Mouse (Mus musculus): ENCODE results near the gene Il12rb2. TPM values are rescaled to one million over a fixed set of nuclear protein-coding genes. Genes with fewer than 3 reads are reported as not detected.

Il12rb2 gene
- polyA plus RNA-seq, 1 experiment from 2014 or later = not detected

DNA sequence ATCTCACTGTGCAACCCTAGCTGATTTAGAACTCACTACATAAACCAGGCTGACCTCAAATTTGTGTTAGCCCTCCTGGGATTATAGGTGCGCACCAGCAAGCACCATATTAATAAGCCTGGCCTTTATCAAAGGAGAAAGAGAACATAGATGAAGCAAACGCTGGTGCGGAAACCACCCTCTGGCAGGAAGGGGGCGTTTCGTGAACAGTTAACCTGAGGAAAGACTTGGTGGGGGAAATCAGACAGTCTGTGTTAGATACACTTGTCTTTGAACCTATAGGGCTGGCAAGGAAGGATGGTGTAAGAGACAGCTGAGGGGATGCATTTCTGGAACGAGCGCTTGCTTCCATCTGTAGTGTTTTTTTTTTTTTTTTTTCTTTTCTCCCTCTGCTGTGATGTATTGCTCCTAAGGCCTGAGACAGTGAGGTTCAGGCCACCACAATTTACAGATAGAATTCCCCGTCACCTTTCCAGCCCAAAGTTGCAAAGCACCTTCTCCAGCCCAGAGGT is 58.1 kb downstream of the Il12rb2 start:
- Histone ChIP-seq H3K36me3 (no peaks in the 10 kb centered on the region), H3K4me1 (no peaks in the 10 kb centered on the region), H3K9me3 (replicated peaks) (no peaks in the 10 kb centered on the region), H3K9ac (no peak overlapping the region), H3K27ac (no peak overlapping the region), H3K4me3 (replicated peaks) (no peak overlapping the region), H3K27me3 (no peaks in the 10 kb centered on the region), H3K4me2 (no peak overlapping the region)
- ATAC-seq (replicated peaks; ENCODE audit: low FRiP score) = no peak
- WGBS = 79% methylated on average over 8 of the region's 8 CpGs

- Histone ChIP-seq H3K27ac (no peak overlapping the region), H3K9me3 (replicated peaks) (no peaks in the 10 kb centered on the region), H3K36me3 (no peaks in the 10 kb centered on the region), H3K27me3 (no peaks in the 10 kb centered on the region), H3K4me2 (no peak overlapping the region), H3K4me1 (no peaks in the 10 kb centered on the region), H3K4me3 (replicated peaks) (no peak overlapping the region), H3K9ac (no peak overlapping the region)
- WGBS = 58% methylated on average over 5 of the region's 5 CpGs
- ATAC-seq (replicated peaks; ENCODE audit: low FRiP score) = no peak
These were observed 58.9 kb downstream of the Il12rb2 start for GRCm38 (mm10) chr6:67317068-67317467.

DNA sequence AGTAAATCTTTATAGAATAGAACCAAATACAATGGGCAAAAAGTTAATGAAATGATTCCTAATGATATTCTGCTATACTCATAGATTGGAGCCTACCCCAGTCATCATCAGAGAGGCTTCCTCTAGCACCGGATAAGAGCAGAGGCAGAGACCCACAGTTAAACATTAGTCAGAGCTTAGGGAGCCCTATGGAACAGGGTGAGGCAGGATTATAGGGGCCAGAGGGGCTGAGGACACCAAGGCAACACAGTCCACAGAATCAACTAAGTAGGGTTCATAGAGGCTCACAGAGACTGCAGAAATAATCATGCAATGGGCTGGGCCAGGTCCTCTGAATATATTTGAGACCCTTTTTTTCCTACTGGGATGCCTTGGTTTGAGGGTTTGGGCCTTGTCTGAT is 61.3 kb downstream of the Il12rb2 start:
- WGBS = 87% methylated on average over 1 of the region's 1 CpGs
- H3K9ac ChIP-seq = no peak overlapping the region

GRCm38 (mm10) chr6:67309752-67310151 is 66.2 kb downstream of the Il12rb2 start:
- H3K9me3 ChIP-seq (replicated peaks) = no peaks in the 10 kb centered on the region
- ATAC-seq (replicated peaks; ENCODE audit: low FRiP score) = no peak
- H3K9ac ChIP-seq = no peak overlapping the region
- no peak overlapping the region for H3K4me3 ChIP-seq (replicated peaks)
- H3K36me3 ChIP-seq = no peaks in the 10 kb centered on the region
- no peak overlapping the region for H3K27ac ChIP-seq
- 85% methylated on average over 3 of the region's 3 CpGs for WGBS
- no peaks in the 10 kb centered on the region for H3K4me1 ChIP-seq
- H3K27me3 ChIP-seq = no peaks in the 10 kb centered on the region
- no peak overlapping the region for H3K4me2 ChIP-seq

More for the DNA sequence above, 61.3 kb downstream of the Il12rb2 start:
- Histone ChIP-seq H3K4me2 (no peak overlapping the region), H3K27me3 (no peaks in the 10 kb centered on the region), H3K36me3 (no peaks in the 10 kb centered on the region), H3K4me1 (no peaks in the 10 kb centered on the region), H3K9me3 (replicated peaks) (no peaks in the 10 kb centered on the region), H3K4me3 (replicated peaks) (no peak overlapping the region), H3K27ac (no peak overlapping the region)
- no peak for ATAC-seq (replicated peaks; ENCODE audit: low FRiP score)

DNA sequence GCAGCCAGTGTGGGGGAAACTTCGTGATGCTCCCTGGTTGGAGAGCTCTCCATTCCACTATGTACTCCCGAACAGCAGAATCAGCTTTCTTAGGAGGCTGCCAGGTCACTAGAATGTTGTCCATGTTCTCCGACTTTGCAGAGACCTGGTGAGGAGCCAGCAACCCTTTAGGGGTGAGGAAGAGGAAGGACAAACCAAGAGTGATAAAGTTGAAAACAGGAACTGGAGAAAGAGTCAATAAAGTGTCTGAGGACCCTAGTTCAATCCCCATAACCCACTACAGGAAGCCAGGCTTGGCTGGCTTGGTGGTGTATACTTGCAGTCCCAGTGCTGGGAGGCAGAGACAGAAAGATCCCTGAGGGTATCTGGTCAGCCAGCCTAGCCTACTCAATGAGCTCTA is 67.0 kb downstream of the Il12rb2 start:
- Histone ChIP-seq H3K9ac (no peak overlapping the region), H3K36me3 (no peaks in the 10 kb centered on the region), H3K9me3 (replicated peaks) (no peaks in the 10 kb centered on the region), H3K27me3 (no peaks in the 10 kb centered on the region), H3K27ac (no peak overlapping the region), H3K4me1 (no peaks in the 10 kb centered on the region), H3K4me3 (replicated peaks) (no peak overlapping the region), H3K4me2 (no peak overlapping the region)
- 88% methylated on average over 3 of the region's 3 CpGs for WGBS
- ATAC-seq (replicated peaks; ENCODE audit: low FRiP score) = no peak

DNA sequence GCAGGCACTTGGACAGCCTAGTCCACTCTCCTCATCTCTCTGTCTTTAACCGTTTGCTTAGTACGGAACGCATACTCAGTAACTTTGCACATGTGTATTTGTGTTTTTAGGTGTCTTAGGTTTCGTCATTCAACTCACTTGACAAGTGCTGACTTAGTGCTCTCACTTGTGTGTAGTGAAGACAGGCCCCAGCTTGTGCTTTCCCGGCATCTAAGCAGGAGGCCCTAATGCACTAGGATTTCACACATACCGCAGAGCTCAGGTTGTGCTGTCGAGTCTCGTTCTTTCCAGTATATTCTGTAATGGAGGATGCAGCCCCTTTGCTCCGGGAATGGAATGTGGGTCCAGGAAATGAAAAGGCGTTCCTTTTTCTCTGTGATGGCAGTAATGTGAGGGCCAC is 72.8 kb downstream of the Il12rb2 start:
- WGBS = 82% methylated on average over 10 of the region's 10 CpGs
- no peak overlapping the region for H3K4me3 ChIP-seq (replicated peaks)
- H3K27ac ChIP-seq = no peak overlapping the region
- H3K36me3 ChIP-seq = no peaks in the 10 kb centered on the region
- peaks cover 17% of the 10 kb centered on the region for H3K4me1 ChIP-seq
- no peaks in the 10 kb centered on the region for H3K27me3 ChIP-seq
- H3K4me2 ChIP-seq = no peak overlapping the region
- no peak overlapping the region for H3K9ac ChIP-seq
- no peaks in the 10 kb centered on the region for H3K9me3 ChIP-seq (replicated peaks)
- ATAC-seq (replicated peaks; ENCODE audit: low FRiP score) = no peak

DNA sequence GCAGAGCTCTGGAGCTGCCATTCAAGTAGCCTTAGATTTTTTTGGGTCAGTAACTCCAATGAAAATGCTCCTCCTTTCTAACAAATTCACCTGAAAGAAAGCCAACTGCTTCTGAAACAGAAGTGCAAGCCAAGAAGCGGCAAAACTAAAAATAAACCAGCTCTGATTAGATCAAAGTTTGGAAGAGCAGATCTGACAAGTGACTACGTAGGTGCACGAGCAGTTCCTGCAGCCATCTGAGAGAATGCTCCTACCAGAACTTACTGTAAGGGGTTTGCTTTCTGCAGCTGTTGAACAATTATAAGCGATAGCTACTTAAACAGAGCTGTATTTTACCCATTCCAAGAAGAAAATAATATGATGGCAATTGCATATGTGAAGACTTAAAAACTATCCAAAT is 73.5 kb downstream of the Il12rb2 start:
- no peaks in the 10 kb centered on the region for H3K27me3 ChIP-seq
- WGBS = 76% methylated on average over 4 of the region's 4 CpGs
- no peak overlapping the region for H3K9ac ChIP-seq
- H3K4me2 ChIP-seq = no peak overlapping the region
- no peak overlapping the region for H3K27ac ChIP-seq
- H3K4me1 ChIP-seq = peaks cover 17% of the 10 kb centered on the region
- no peak for ATAC-seq (replicated peaks; ENCODE audit: low FRiP score)
- H3K4me3 ChIP-seq (replicated peaks) = no peak overlapping the region
- no peaks in the 10 kb centered on the region for H3K36me3 ChIP-seq
- no peaks in the 10 kb centered on the region for H3K9me3 ChIP-seq (replicated peaks)

- no peak for ATAC-seq (replicated peaks; ENCODE audit: low FRiP score)
- H3K27ac ChIP-seq = 0 out of 2 replicates have a peak overlapping the region, but pooled peaks have one; percentile 4
- 79% methylated on average over 3 of the region's 3 CpGs for WGBS
- no peaks in the 10 kb centered on the region for H3K27me3 ChIP-seq
- H3K9me3 ChIP-seq (replicated peaks) = no peaks in the 10 kb centered on the region
- H3K4me2 ChIP-seq = no peak overlapping the region
- H3K4me1 ChIP-seq = peaks cover 17% of the 10 kb centered on the region
- H3K4me3 ChIP-seq (replicated peaks) = no peak overlapping the region
- H3K36me3 ChIP-seq = no peaks in the 10 kb centered on the region
- no peak overlapping the region for H3K9ac ChIP-seq
These were observed 74.8 kb downstream of the Il12rb2 start for GRCm38 (mm10) chr6:67301230-67301629.

GRCm38 (mm10) chr6:67300710-67301163 is 75.3 kb downstream of the Il12rb2 start:
- H3K27ac ChIP-seq = 0 out of 2 replicates have a peak overlapping the region, but pooled peaks have one; percentile 18

DNA sequence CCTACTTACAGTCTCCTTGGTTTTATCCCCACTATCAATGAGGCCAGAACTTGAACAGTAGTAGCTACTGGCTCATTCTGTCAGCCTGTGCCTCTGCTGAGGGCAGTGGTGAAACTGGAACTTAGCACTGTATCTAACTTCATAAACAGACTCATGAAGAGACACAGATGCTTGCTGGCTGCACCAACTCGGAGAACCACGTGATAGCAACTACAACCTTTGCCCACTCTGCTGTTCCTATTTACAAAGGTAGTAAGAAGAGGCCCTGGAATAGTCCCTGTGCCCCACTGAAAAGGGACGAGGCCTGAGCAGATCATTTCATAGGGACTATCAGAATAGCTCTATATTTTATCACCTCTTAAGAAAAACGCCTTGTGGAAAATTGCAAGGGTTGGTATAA is 75.7 kb downstream of the Il12rb2 start:
- Histone ChIP-seq H3K4me1 (peaks cover 17% of the 10 kb centered on the region), H3K4me2 (no peak overlapping the region), H3K9ac (no peak overlapping the region), H3K27me3 (no peaks in the 10 kb centered on the region), H3K27ac (0 out of 2 replicates have a peak overlapping the region, but pooled peaks have one; percentile 18), H3K9me3 (replicated peaks) (no peaks in the 10 kb centered on the region), H3K4me3 (replicated peaks) (no peak overlapping the region), H3K36me3 (no peaks in the 10 kb centered on the region)
- peak; percentile 45; the same call in 1 of the 2 replicates for ATAC-seq (replicated peaks; ENCODE audit: low FRiP score)
- WGBS = 48% methylated on average over 4 of the region's 4 CpGs

More at GRCm38 (mm10) chr6:67300710-67301163, 75.3 kb downstream of the Il12rb2 start:
- Histone ChIP-seq H3K36me3 (no peaks in the 10 kb centered on the region), H3K4me1 (peaks cover 17% of the 10 kb centered on the region), H3K9me3 (replicated peaks) (no peaks in the 10 kb centered on the region), H3K4me2 (no peak overlapping the region), H3K4me3 (replicated peaks) (no peak overlapping the region), H3K9ac (no peak overlapping the region), H3K27me3 (no peaks in the 10 kb centered on the region)
- WGBS = 26% methylated on average over 6 of the region's 6 CpGs
- ATAC-seq (replicated peaks; ENCODE audit: low FRiP score) = 0 out of 2 replicates have a peak, but pooled peaks have one; percentile 29

DNA sequence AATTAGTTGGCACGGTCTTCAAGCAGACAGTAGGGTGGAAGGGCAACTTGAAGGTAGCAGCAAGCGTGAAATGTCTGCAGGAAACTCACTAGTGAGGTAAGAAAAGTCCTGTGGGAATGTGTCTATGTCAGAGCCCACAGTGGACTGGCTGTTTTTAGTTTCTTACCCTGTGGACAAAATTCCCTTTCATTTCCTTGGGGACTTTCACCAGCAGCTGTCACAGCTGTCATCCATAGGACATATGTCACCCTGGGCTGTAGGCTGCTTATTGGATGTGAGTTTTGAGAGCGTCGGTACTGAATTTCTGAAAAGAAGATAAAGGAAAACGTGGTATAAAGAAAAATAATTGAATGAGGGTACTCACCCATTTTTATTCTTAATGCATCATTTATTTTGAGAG is 77.2 kb downstream of the Il12rb2 start:
- no peak overlapping the region for H3K27ac ChIP-seq
- no peaks in the 10 kb centered on the region for H3K9me3 ChIP-seq (replicated peaks)
- no peaks in the 10 kb centered on the region for H3K27me3 ChIP-seq
- no peak overlapping the region for H3K4me3 ChIP-seq (replicated peaks)
- no peak overlapping the region for H3K9ac ChIP-seq
- no peaks in the 10 kb centered on the region for H3K36me3 ChIP-seq
- H3K4me1 ChIP-seq = peaks cover 17% of the 10 kb centered on the region
- 81% methylated on average over 5 of the region's 5 CpGs for WGBS
- no peak overlapping the region for H3K4me2 ChIP-seq
- ATAC-seq (replicated peaks; ENCODE audit: low FRiP score) = no peak

DNA sequence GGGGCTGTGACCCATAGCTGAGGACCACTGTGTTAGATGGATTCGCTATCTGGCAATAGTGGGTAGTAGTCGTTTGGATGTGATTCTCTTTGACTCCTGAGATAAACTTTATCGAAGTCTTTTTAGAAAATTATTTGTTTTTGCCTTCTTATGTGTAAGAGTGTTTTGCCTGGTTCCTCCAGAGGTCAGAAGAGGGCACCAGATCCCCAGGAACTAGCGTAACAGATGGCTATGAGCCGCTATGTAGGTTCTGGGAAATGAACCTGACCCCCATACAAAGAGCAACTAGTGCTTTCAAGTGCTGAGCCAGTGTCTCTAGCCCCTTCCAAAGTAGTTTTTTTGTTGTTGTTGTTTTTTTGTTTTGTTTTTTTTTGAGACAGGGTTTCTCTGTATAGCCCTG is 79.9 kb downstream of the Il12rb2 start:
- Histone ChIP-seq H3K4me3 (replicated peaks) (no peak overlapping the region), H3K9me3 (replicated peaks) (no peaks in the 10 kb centered on the region)
- WGBS = 57% methylated on average over 5 of the region's 5 CpGs

More for the DNA sequence above, 79.9 kb downstream of the Il12rb2 start:
- H3K4me2 ChIP-seq = no peak overlapping the region
- peaks cover 5% of the 10 kb centered on the region; the same call in 1 of the 2 replicates for H3K36me3 ChIP-seq
- H3K27ac ChIP-seq = no peak overlapping the region
- H3K9ac ChIP-seq = no peak overlapping the region
- no peaks in the 10 kb centered on the region for H3K27me3 ChIP-seq
- ATAC-seq (replicated peaks; ENCODE audit: low FRiP score) = no peak
- peaks cover 12% of the 10 kb centered on the region for H3K4me1 ChIP-seq

Data from kidney, embryonic 15.5 days (tissue).